Mouse (Mus musculus): ENCODE measurements around the gene Casc3. TPM values are rescaled to one million over a fixed set of nuclear protein-coding genes. Genes with fewer than 3 reads are reported as not detected.

Gene Casc3
- 53.5 and 53.9 TPM in 2 replicates for polyA plus RNA-seq (2015; fragmentation: Nextera tagmentation; extraction: Ambion mirVana)

GRCm38 (mm10) chr11:98804605-98805004, at the start of gene Casc3:
Casc3 (plus strand) TSS chr11:98804905.
- no peak within 1 kb of the TSS for H3K27ac ChIP-seq (replicated peaks)
- peaks cover 11% of the 10 kb centered on the region for H3K4me1 ChIP-seq
- H3K27me3 ChIP-seq: no peaks in the 10 kb centered on the region
- H3K4me2 ChIP-seq (replicated peaks): no peak within 1 kb of the TSS
- no peak within 1 kb of the TSS for H3K9ac ChIP-seq (replicated peaks)
- no peak within 1 kb of the TSS for H3K4me3 ChIP-seq
- peaks cover 82% of the 10 kb centered on the region for H3K36me3 ChIP-seq
- no peaks in the 10 kb centered on the region for H3K9me3 ChIP-seq
- WGBS: 93% methylated on average over 5 of the region's 5 CpGs
- ATAC-seq (replicated peaks): no peak

- H3K9me3 ChIP-seq: no peaks in the 10 kb centered on the region
- H3K27me3 ChIP-seq: no peaks in the 10 kb centered on the region
- no peak overlapping the region for H3K4me2 ChIP-seq (replicated peaks)
- no peak for ATAC-seq (replicated peaks)
- no peak overlapping the region for H3K27ac ChIP-seq (replicated peaks)
- H3K36me3 ChIP-seq: peaks cover 51% of the 10 kb centered on the region
- no peak overlapping the region for H3K4me3 ChIP-seq
- no peak overlapping the region for H3K9ac ChIP-seq (replicated peaks)
- H3K4me1 ChIP-seq: peaks cover 40% of the 10 kb centered on the region
- WGBS: 96% methylated on average over 6 of the region's 6 CpGs
These were observed 48.9 kb upstream of the Casc3 start for GRCm38 (mm10) chr11:98755726-98756380.

- peaks cover 58% of the 10 kb centered on the region for H3K36me3 ChIP-seq
- H3K9ac ChIP-seq (replicated peaks): no peak overlapping the region
These were observed 48.0 kb upstream of the Casc3 start for GRCm38 (mm10) chr11:98756711-98757110.

GRCm38 (mm10) chr11:98761939-98762338, 42.8 kb upstream of the Casc3 start:
- Histone ChIP-seq H3K27ac (replicated peaks) (no peak overlapping the region), H3K36me3 (peaks cover 77% of the 10 kb centered on the region), H3K4me3 (no peak overlapping the region), H3K9ac (replicated peaks) (no peak overlapping the region), H3K4me1 (peaks cover 25% of the 10 kb centered on the region), H3K4me2 (replicated peaks) (no peak overlapping the region), H3K27me3 (no peaks in the 10 kb centered on the region), H3K9me3 (no peaks in the 10 kb centered on the region)
- ATAC-seq (replicated peaks): no peak
- 92% methylated on average over 4 of the region's 4 CpGs for WGBS

More at GRCm38 (mm10) chr11:98756711-98757110, 48.0 kb upstream of the Casc3 start:
- Histone ChIP-seq H3K4me1 (peaks cover 32% of the 10 kb centered on the region), H3K9me3 (no peaks in the 10 kb centered on the region), H3K4me3 (no peak overlapping the region), H3K27ac (replicated peaks) (no peak overlapping the region), H3K27me3 (no peaks in the 10 kb centered on the region), H3K4me2 (replicated peaks) (no peak overlapping the region)
- WGBS: 88% methylated on average over 12 of the region's 12 CpGs
- no peak for ATAC-seq (replicated peaks)

- Histone ChIP-seq H3K4me2 (replicated peaks) (no peak overlapping the region), H3K9ac (replicated peaks) (no peak overlapping the region), H3K4me3 (no peak overlapping the region), H3K9me3 (no peaks in the 10 kb centered on the region), H3K36me3 (peaks cover 69% of the 10 kb centered on the region), H3K27me3 (no peaks in the 10 kb centered on the region), H3K4me1 (peaks cover 35% of the 10 kb centered on the region), H3K27ac (replicated peaks) (no peak overlapping the region)
- no peak for ATAC-seq (replicated peaks)
- WGBS: 66% methylated on average over 17 of the region's 17 CpGs
These were observed 41.8 kb upstream of the Casc3 start for GRCm38 (mm10) chr11:98762756-98763501.

GRCm38 (mm10) chr11:98763502-98763861, 41.2 kb upstream of the Casc3 start:
- Histone ChIP-seq H3K4me1 (peaks cover 41% of the 10 kb centered on the region), H3K36me3 (peaks cover 68% of the 10 kb centered on the region), H3K27me3 (no peaks in the 10 kb centered on the region), H3K9ac (replicated peaks) (no peak overlapping the region), H3K27ac (replicated peaks) (no peak overlapping the region), H3K9me3 (no peaks in the 10 kb centered on the region), H3K4me2 (replicated peaks) (no peak overlapping the region), H3K4me3 (no peak overlapping the region)
- ATAC-seq (replicated peaks): no peak
- WGBS: 89% methylated on average over 8 of the region's 8 CpGs

- Histone ChIP-seq H3K27ac (replicated peaks) (no peak overlapping the region), H3K4me1 (peaks cover 47% of the 10 kb centered on the region), H3K4me2 (replicated peaks) (no peak overlapping the region), H3K27me3 (no peaks in the 10 kb centered on the region), H3K9ac (replicated peaks) (no peak overlapping the region), H3K36me3 (peaks cover 71% of the 10 kb centered on the region), H3K4me3 (no peak overlapping the region), H3K9me3 (no peaks in the 10 kb centered on the region)
- WGBS: 88% methylated on average over 18 of the region's 18 CpGs
- no peak for ATAC-seq (replicated peaks)
These were observed 40.6 kb upstream of the Casc3 start for GRCm38 (mm10) chr11:98764091-98764490.

GRCm38 (mm10) chr11:98764746-98765145, 40.0 kb upstream of the Casc3 start:
- H3K9ac ChIP-seq (replicated peaks): no peak overlapping the region
- H3K4me2 ChIP-seq (replicated peaks): no peak overlapping the region
- H3K27ac ChIP-seq (replicated peaks): peak overlapping the region; percentile 81
- H3K9me3 ChIP-seq: no peaks in the 10 kb centered on the region
- peaks cover 74% of the 10 kb centered on the region for H3K36me3 ChIP-seq
- H3K27me3 ChIP-seq: no peaks in the 10 kb centered on the region
- peaks cover 50% of the 10 kb centered on the region for H3K4me1 ChIP-seq
- H3K4me3 ChIP-seq: no peak overlapping the region
- ATAC-seq (replicated peaks): no peak

GRCm38 (mm10) chr11:98765421-98766309, 39.0 kb upstream of the Casc3 start:
- no peak for ATAC-seq (replicated peaks)
- H3K27ac ChIP-seq (replicated peaks): peak overlapping the region; percentile 81
- 0 out of 2 replicates have a peak overlapping the region, but pooled peaks have one; percentile 24 for H3K9ac ChIP-seq (replicated peaks)

GRCm38 (mm10) chr11:98766346-98766745, 38.4 kb upstream of the Casc3 start:
- H3K9me3 ChIP-seq: no peaks in the 10 kb centered on the region
- H3K36me3 ChIP-seq: peaks cover 74% of the 10 kb centered on the region
- H3K4me2 ChIP-seq (replicated peaks): no peak overlapping the region
- no peaks in the 10 kb centered on the region for H3K27me3 ChIP-seq
- H3K4me1 ChIP-seq: peaks cover 58% of the 10 kb centered on the region
- ATAC-seq (replicated peaks): no peak
- H3K4me3 ChIP-seq: no peak overlapping the region
- H3K27ac ChIP-seq (replicated peaks): peak overlapping the region; percentile 81
- WGBS: 60% methylated on average over 2 of the region's 2 CpGs
- H3K9ac ChIP-seq (replicated peaks): no peak overlapping the region; the same call in 1 of the 2 replicates

More at GRCm38 (mm10) chr11:98765421-98766309, 39.0 kb upstream of the Casc3 start:
- 27% methylated on average over 9 of the region's 9 CpGs for WGBS
- H3K4me1 ChIP-seq: peaks cover 58% of the 10 kb centered on the region
- H3K27me3 ChIP-seq: no peaks in the 10 kb centered on the region
- H3K4me3 ChIP-seq: no peak overlapping the region
- H3K36me3 ChIP-seq: peaks cover 75% of the 10 kb centered on the region
- H3K9me3 ChIP-seq: no peaks in the 10 kb centered on the region
- no peak overlapping the region for H3K4me2 ChIP-seq (replicated peaks)

GRCm38 (mm10) chr11:98766816-98767215, 37.9 kb upstream of the Casc3 start:
- Histone ChIP-seq H3K4me2 (replicated peaks) (0 out of 2 replicates have a peak overlapping the region, but pooled peaks have one; percentile 15), H3K27me3 (no peaks in the 10 kb centered on the region), H3K36me3 (peaks cover 70% of the 10 kb centered on the region), H3K9me3 (no peaks in the 10 kb centered on the region), H3K4me1 (peaks cover 58% of the 10 kb centered on the region), H3K4me3 (no peak overlapping the region), H3K27ac (replicated peaks) (peak overlapping the region; percentile 81), H3K9ac (replicated peaks) (no peak overlapping the region; the same call in 1 of the 2 replicates)
- 36% methylated on average over 5 of the region's 5 CpGs for WGBS
- ATAC-seq (replicated peaks): peak; percentile 13; the same call in 1 of the 2 replicates
